Mouse (Mus musculus): ENCODE results near the gene Cep250. TPM values are rescaled to one million over a fixed set of nuclear protein-coding genes. Genes with fewer than 3 reads are reported as not detected.
A peak's percentile ranks its signal among the peaks of the same experiment; 100 is the strongest.

Gene Cep250
- polyA plus RNA-seq, 1 experiment from 2014 or later = 7.7 TPM

GRCm38 (mm10) chr2:155974087-155974731 lies 18.0 kb downstream of the Cep250 start:
- H3K9ac ChIP-seq = no peak overlapping the region
- no peaks in the 10 kb centered on the region for H3K9me3 ChIP-seq (replicated peaks)
- 74% methylated on average over 14 of the region's 14 CpGs for WGBS
- no peaks in the 10 kb centered on the region for H3K4me1 ChIP-seq (replicated peaks)
- H3K27me3 ChIP-seq = no peaks in the 10 kb centered on the region
- no peak overlapping the region for H3K4me3 ChIP-seq
- H3K4me2 ChIP-seq = no peak overlapping the region
- H3K36me3 ChIP-seq = peaks cover 75% of the 10 kb centered on the region
- no peak overlapping the region for H3K27ac ChIP-seq
- no peak for ATAC-seq (replicated peaks; ENCODE audit: insufficient number of reproducible peaks, insufficient read depth, low FRiP score, low read depth)

- H3K4me1 ChIP-seq (replicated peaks) = no peaks in the 10 kb centered on the region
These were observed 23.2 kb downstream of the Cep250 start for GRCm38 (mm10) chr2:155979328-155979991.

GRCm38 (mm10) chr2:155985776-155986175 lies 29.5 kb downstream of the Cep250 start:
- 93% methylated on average over 7 of the region's 7 CpGs for WGBS
- Histone ChIP-seq H3K27ac (no peak overlapping the region), H3K4me2 (no peak overlapping the region)

More at GRCm38 (mm10) chr2:155979328-155979991, 23.2 kb downstream of the Cep250 start:
- 0 out of 2 replicates have a peak, but pooled peaks have one; percentile 35 for ATAC-seq (replicated peaks; ENCODE audit: insufficient number of reproducible peaks, insufficient read depth, low FRiP score, low read depth)
- Histone ChIP-seq H3K27me3 (no peaks in the 10 kb centered on the region), H3K9me3 (replicated peaks) (no peaks in the 10 kb centered on the region), H3K4me3 (no peak overlapping the region), H3K9ac (no peak overlapping the region), H3K36me3 (peaks cover 69% of the 10 kb centered on the region), H3K4me2 (no peak overlapping the region; the same call in 1 of the 2 replicates), H3K27ac (peak overlapping the region; percentile 31)
- 66% methylated on average over 5 of the region's 5 CpGs for WGBS

GRCm38 (mm10) chr2:155987131-155987530 lies 30.9 kb downstream of the Cep250 start:
- Histone ChIP-seq H3K36me3 (peaks cover 79% of the 10 kb centered on the region), H3K4me2 (no peak overlapping the region), H3K9ac (no peak overlapping the region), H3K27me3 (no peaks in the 10 kb centered on the region), H3K4me1 (replicated peaks) (peaks cover 19% of the 10 kb centered on the region), H3K9me3 (replicated peaks) (no peaks in the 10 kb centered on the region), H3K27ac (no peak overlapping the region), H3K4me3 (no peak overlapping the region)
- no peak for ATAC-seq (replicated peaks; ENCODE audit: insufficient number of reproducible peaks, insufficient read depth, low FRiP score, low read depth)
- WGBS = 93% methylated on average over 6 of the region's 6 CpGs

More at GRCm38 (mm10) chr2:155985776-155986175, 29.5 kb downstream of the Cep250 start:
- no peak overlapping the region for H3K9ac ChIP-seq
- peaks cover 7% of the 10 kb centered on the region for H3K4me1 ChIP-seq (replicated peaks)
- H3K4me3 ChIP-seq = no peak overlapping the region
- no peak for ATAC-seq (replicated peaks; ENCODE audit: insufficient number of reproducible peaks, insufficient read depth, low FRiP score, low read depth)
- H3K27me3 ChIP-seq = no peaks in the 10 kb centered on the region
- H3K36me3 ChIP-seq = peaks cover 82% of the 10 kb centered on the region
- no peaks in the 10 kb centered on the region for H3K9me3 ChIP-seq (replicated peaks)

GRCm38 (mm10) chr2:155989085-155989484 lies 32.8 kb downstream of the Cep250 start:
- Histone ChIP-seq H3K27ac (no peak overlapping the region), H3K9me3 (replicated peaks) (no peaks in the 10 kb centered on the region), H3K4me2 (no peak overlapping the region), H3K4me3 (no peak overlapping the region), H3K9ac (no peak overlapping the region), H3K4me1 (replicated peaks) (peaks cover 24% of the 10 kb centered on the region), H3K36me3 (peaks cover 78% of the 10 kb centered on the region), H3K27me3 (no peaks in the 10 kb centered on the region)
- WGBS = 35% methylated on average over 4 of the region's 4 CpGs
- ATAC-seq (replicated peaks; ENCODE audit: insufficient number of reproducible peaks, insufficient read depth, low FRiP score, low read depth) = no peak

- no peak overlapping the region for H3K27ac ChIP-seq
These were observed 34.9 kb downstream of the Cep250 start for GRCm38 (mm10) chr2:155991151-155991550.

GRCm38 (mm10) chr2:155991863-155992321 lies 35.6 kb downstream of the Cep250 start:
- WGBS = 50% methylated on average over 14 of the region's 14 CpGs
- Histone ChIP-seq H3K36me3 (peaks cover 74% of the 10 kb centered on the region), H3K27me3 (no peaks in the 10 kb centered on the region), H3K4me3 (no peak overlapping the region), H3K4me1 (replicated peaks) (peaks cover 24% of the 10 kb centered on the region), H3K9ac (0 out of 2 replicates have a peak overlapping the region, but pooled peaks have one; percentile 4), H3K9me3 (replicated peaks) (no peaks in the 10 kb centered on the region), H3K27ac (peak overlapping the region; percentile 54), H3K4me2 (no peak overlapping the region)
- peak; percentile 57; the same call in 1 of the 2 replicates for ATAC-seq (replicated peaks; ENCODE audit: insufficient number of reproducible peaks, insufficient read depth, low FRiP score, low read depth)

More at GRCm38 (mm10) chr2:155991151-155991550, 34.9 kb downstream of the Cep250 start:
- no peak for ATAC-seq (replicated peaks; ENCODE audit: insufficient number of reproducible peaks, insufficient read depth, low FRiP score, low read depth)
- no peak overlapping the region for H3K4me3 ChIP-seq
- WGBS = 77% methylated on average over 10 of the region's 10 CpGs
- peaks cover 74% of the 10 kb centered on the region for H3K36me3 ChIP-seq
- H3K4me2 ChIP-seq = no peak overlapping the region
- no peak overlapping the region for H3K9ac ChIP-seq
- H3K9me3 ChIP-seq (replicated peaks) = no peaks in the 10 kb centered on the region
- H3K4me1 ChIP-seq (replicated peaks) = peaks cover 24% of the 10 kb centered on the region
- no peaks in the 10 kb centered on the region for H3K27me3 ChIP-seq

GRCm38 (mm10) chr2:156005393-156005792 lies 49.1 kb downstream of the Cep250 start:
- Histone ChIP-seq H3K4me2 (no peak overlapping the region), H3K4me1 (replicated peaks) (peaks cover 7% of the 10 kb centered on the region), H3K27ac (no peak overlapping the region), H3K9me3 (replicated peaks) (no peaks in the 10 kb centered on the region), H3K9ac (no peak overlapping the region), H3K27me3 (no peaks in the 10 kb centered on the region), H3K4me3 (no peak overlapping the region), H3K36me3 (peaks cover 12% of the 10 kb centered on the region; the same call in 1 of the 2 replicates)
- ATAC-seq (replicated peaks; ENCODE audit: insufficient number of reproducible peaks, insufficient read depth, low FRiP score, low read depth) = no peak
- 90% methylated on average over 4 of the region's 4 CpGs for WGBS

- whole genome bisulfite sequencing = under 1% methylated on average over 45 of the region's 45 CpGs
- peak within 1 kb of the TSS; percentile 82 for H3K4me3 ChIP-seq
- ATAC-seq (replicated peaks; ENCODE audit: insufficient number of reproducible peaks, insufficient read depth, low FRiP score, low read depth) = peak; percentile 100
- H3K27ac ChIP-seq = peak within 1 kb of the TSS; percentile 75
- H3K4me1 ChIP-seq (replicated peaks) = peaks cover 7% of the 10 kb centered on the region
- H3K9me3 ChIP-seq (replicated peaks) = no peaks in the 10 kb centered on the region
- H3K36me3 ChIP-seq = peaks cover 32% of the 10 kb centered on the region
- H3K27me3 ChIP-seq = no peaks in the 10 kb centered on the region
- peak within 1 kb of the TSS; percentile 69 for H3K4me2 ChIP-seq
- peak within 1 kb of the TSS; percentile 75 for H3K9ac ChIP-seq
These were observed 51.8 kb downstream of the Cep250 start, which contains the start of the genes 6430550D23Rik and Ergic3 for GRCm38 (mm10) chr2:156007888-156008532. Gene 6430550D23Rik, minus strand, starts transcription at chr2:156007977. Gene Ergic3, plus strand, starts transcription at chr2:156008045.

- 89% methylated on average over 3 of the region's 3 CpGs for WGBS
- Histone ChIP-seq H3K27ac (no peak overlapping the region), H3K9me3 (replicated peaks) (no peaks in the 10 kb centered on the region), H3K36me3 (peaks cover 54% of the 10 kb centered on the region), H3K4me1 (replicated peaks) (no peaks in the 10 kb centered on the region), H3K27me3 (no peaks in the 10 kb centered on the region), H3K9ac (no peak overlapping the region), H3K4me2 (no peak overlapping the region), H3K4me3 (no peak overlapping the region)
- ATAC-seq (replicated peaks; ENCODE audit: insufficient number of reproducible peaks, insufficient read depth, low FRiP score, low read depth) = no peak
These were observed 61.8 kb downstream of the Cep250 start for GRCm38 (mm10) chr2:156018106-156018505.

GRCm38 (mm10) chr2:156021219-156021618 lies 65.0 kb downstream of the Cep250 start:
- no peak overlapping the region for H3K9ac ChIP-seq
- H3K4me1 ChIP-seq (replicated peaks) = no peaks in the 10 kb centered on the region
- no peak overlapping the region for H3K4me2 ChIP-seq
- no peaks in the 10 kb centered on the region for H3K9me3 ChIP-seq (replicated peaks)
- ATAC-seq (replicated peaks; ENCODE audit: insufficient number of reproducible peaks, insufficient read depth, low FRiP score, low read depth) = no peak
- WGBS = 65% methylated on average over 8 of the region's 8 CpGs
- H3K4me3 ChIP-seq = no peak overlapping the region
- no peaks in the 10 kb centered on the region for H3K27me3 ChIP-seq
- H3K36me3 ChIP-seq = peaks cover 24% of the 10 kb centered on the region
- no peak overlapping the region for H3K27ac ChIP-seq
